Mouse (Mus musculus): ENCODE data around the gene Hexim2.

Gene Hexim2

GRCm38 (mm10) chr11:103174411-103174832 lies 42.2 kb downstream of the Hexim2 start:
- no peak for DNase-seq

- no peak for DNase-seq
Measured at GRCm38 (mm10) chr11:103174891-103175391, 42.7 kb downstream of the Hexim2 start.

- no peak for DNase-seq
Measured at GRCm38 (mm10) chr11:103175688-103176442, 43.6 kb downstream of the Hexim2 start.

- DNase-seq: no peak
Measured at GRCm38 (mm10) chr11:103176510-103176909, 44.3 kb downstream of the Hexim2 start.

GRCm38 (mm10) chr11:103177216-103177615 lies 45.0 kb downstream of the Hexim2 start:
- DNase-seq: no peak

- no peak for DNase-seq
Measured at GRCm38 (mm10) chr11:103177815-103178485, 45.7 kb downstream of the Hexim2 start.

GRCm38 (mm10) chr11:103178748-103179147 lies 46.5 kb downstream of the Hexim2 start:
- DNase-seq: no peak

- DNase-seq: no peak
Measured at GRCm38 (mm10) chr11:103180426-103180825, 48.2 kb downstream of the Hexim2 start.

- DNase-seq: no peak
Measured at GRCm38 (mm10) chr11:103181349-103181748, 49.1 kb downstream of the Hexim2 start.

GRCm38 (mm10) chr11:103181911-103182310 lies 49.7 kb downstream of the Hexim2 start:
- DNase-seq: no peak

GRCm38 (mm10) chr11:103184891-103185290 lies 52.7 kb downstream of the Hexim2 start:
- no peak for DNase-seq
